Mouse (Mus musculus): ENCODE data around the gene Ly6g6c. TPM values are rescaled to one million over a fixed set of nuclear protein-coding genes. Genes with fewer than 3 reads are reported as not detected.

Gene Ly6g6c
- polyA plus RNA-seq, 1 experiment = 0.85 TPM

Other genes starting within 250 kb of the Ly6g6c start
- 55.2 and 59.8 TPM in 2 replicates for gene Stk19, start 228.4 kb upstream of the Ly6g6c start, polyA plus RNA-seq (2012; rRNA removed; ENCODE audit: low replicate concordance)
- gene Dxo, start 228.4 kb upstream of the Ly6g6c start, polyA plus RNA-seq (2012; rRNA removed; ENCODE audit: low replicate concordance) = 63.9 and 83.5 TPM in 2 replicates
- 66.9 and 74.8 TPM in 2 replicates for gene Skiv2l, start 215.2 kb upstream of the Ly6g6c start, polyA plus RNA-seq (2012; rRNA removed; ENCODE audit: low replicate concordance)
- gene Nelfe, start 215.0 kb upstream of the Ly6g6c start, polyA plus RNA-seq (2012; rRNA removed; ENCODE audit: low replicate concordance) = 14.9 and 36.1 TPM in 2 replicates
- 16.5 and 49.9 TPM in 2 replicates for gene Cfb, start 202.9 kb upstream of the Ly6g6c start, polyA plus RNA-seq (2012; rRNA removed; ENCODE audit: low replicate concordance)
- 6.2 and 6.7 TPM in 2 replicates for gene Zbtb12, start 185.9 kb upstream of the Ly6g6c start, polyA plus RNA-seq (2012; rRNA removed; ENCODE audit: low replicate concordance)
- not detected in 2 replicates for gene Gm20547, start 183.3 kb upstream of the Ly6g6c start, polyA plus RNA-seq (2012; rRNA removed; ENCODE audit: low replicate concordance)
- 5.1 and 6.8 TPM in 2 replicates for gene C2, start 167.1 kb upstream of the Ly6g6c start, polyA plus RNA-seq (2012; rRNA removed; ENCODE audit: low replicate concordance)
- gene Ehmt2, start 166.9 kb upstream of the Ly6g6c start, polyA plus RNA-seq (2012; rRNA removed; ENCODE audit: low replicate concordance) = 206 and 215 TPM in 2 replicates
- gene Slc44a4, start 150.9 kb upstream of the Ly6g6c start, polyA plus RNA-seq (2012; rRNA removed; ENCODE audit: low replicate concordance) = 74.7 and 81.1 TPM in 2 replicates
- 40.9 and 52.9 TPM in 2 replicates for gene Neu1, start 134.1 kb upstream of the Ly6g6c start, polyA plus RNA-seq (2012; rRNA removed; ENCODE audit: low replicate concordance)
- 5.4 and 9.5 TPM in 2 replicates for gene Hspa1b, start 106.2 kb upstream of the Ly6g6c start, polyA plus RNA-seq (2012; rRNA removed; ENCODE audit: low replicate concordance)
- not detected in 2 replicates for gene Gm20481, start 95.5 kb upstream of the Ly6g6c start, polyA plus RNA-seq (2012; rRNA removed; ENCODE audit: low replicate concordance)
- 4.9 and 6.7 TPM in 2 replicates for gene Hspa1a, start 93.2 kb upstream of the Ly6g6c start, polyA plus RNA-seq (2012; rRNA removed; ENCODE audit: low replicate concordance)
- 0.15 and 0.22 TPM in 2 replicates for gene Hspa1l, start 92.7 kb upstream of the Ly6g6c start, polyA plus RNA-seq (2012; rRNA removed; ENCODE audit: low replicate concordance)
- gene Lsm2, start 83.5 kb upstream of the Ly6g6c start, polyA plus RNA-seq (2012; rRNA removed; ENCODE audit: low replicate concordance) = 88.2 and 110 TPM in 2 replicates
- gene Vars, start 64.4 kb upstream of the Ly6g6c start, polyA plus RNA-seq (2012; rRNA removed; ENCODE audit: low replicate concordance) = 142 and 150 TPM in 2 replicates
- 1.6 and 2.0 TPM in 2 replicates for gene Vwa7, start 48.8 kb upstream of the Ly6g6c start, polyA plus RNA-seq (2012; rRNA removed; ENCODE audit: low replicate concordance)
- gene Sapcd1, start 37.4 kb upstream of the Ly6g6c start, polyA plus RNA-seq (2012; rRNA removed; ENCODE audit: low replicate concordance) = 0.41 and 0.69 TPM in 2 replicates
- 2.0 and 5.6 TPM in 2 replicates for gene Msh5, start 18.6 kb upstream of the Ly6g6c start, polyA plus RNA-seq (2012; rRNA removed; ENCODE audit: low replicate concordance)
- gene Clic1, start 15.4 kb upstream of the Ly6g6c start, polyA plus RNA-seq (2012; rRNA removed; ENCODE audit: low replicate concordance) = 133 and 202 TPM in 2 replicates
- 13.4 and 17.5 TPM in 2 replicates for gene Ddah2, start 6.4 kb upstream of the Ly6g6c start, polyA plus RNA-seq (2012; rRNA removed; ENCODE audit: low replicate concordance)
- gene Mpig6b, start 796 bp downstream of the Ly6g6c start, polyA plus RNA-seq (2012; rRNA removed; ENCODE audit: low replicate concordance) = 0.18 and 0.55 TPM in 2 replicates
- gene Ly6g6e, start 11.5 kb downstream of the Ly6g6c start, polyA plus RNA-seq (2012; rRNA removed; ENCODE audit: low replicate concordance) = 0.15 and 29.8 TPM in 2 replicates
- 5.8 and 13.6 TPM in 2 replicates for gene Ly6g6d, start 12.7 kb downstream of the Ly6g6c start, polyA plus RNA-seq (2012; rRNA removed; ENCODE audit: low replicate concordance)
- gene Ly6g6f, start 20.2 kb downstream of the Ly6g6c start, polyA plus RNA-seq (2012; rRNA removed; ENCODE audit: low replicate concordance) = 3.3 and 4.6 TPM in 2 replicates
- 135 and 240 TPM in 2 replicates for gene Abhd16a, start 23.9 kb downstream of the Ly6g6c start, polyA plus RNA-seq (2012; rRNA removed; ENCODE audit: low replicate concordance)
- gene Ly6g5c, start 42.9 kb downstream of the Ly6g6c start, polyA plus RNA-seq (2012; rRNA removed; ENCODE audit: low replicate concordance) = not detected in 2 replicates
- 1.7 TPM in 2 replicates for gene Ly6g5b, start 50.0 kb downstream of the Ly6g6c start, polyA plus RNA-seq (2012; rRNA removed; ENCODE audit: low replicate concordance)
- 15.1 and 26.1 TPM in 2 replicates for gene Gpank1, start 56.1 kb downstream of the Ly6g6c start, polyA plus RNA-seq (2012; rRNA removed; ENCODE audit: low replicate concordance)
- gene Csnk2b, start 56.7 kb downstream of the Ly6g6c start, polyA plus RNA-seq (2012; rRNA removed; ENCODE audit: low replicate concordance) = 334 and 557 TPM in 2 replicates
- gene D17H6S53E, start 61.0 kb downstream of the Ly6g6c start, polyA plus RNA-seq (2012; rRNA removed; ENCODE audit: low replicate concordance) = 21.5 and 30.6 TPM in 2 replicates
- gene Apom, start 66.7 kb downstream of the Ly6g6c start, polyA plus RNA-seq (2012; rRNA removed; ENCODE audit: low replicate concordance) = 0.25 TPM in 2 replicates
- 179 and 180 TPM in 2 replicates for gene Bag6, start 69.8 kb downstream of the Ly6g6c start, polyA plus RNA-seq (2012; rRNA removed; ENCODE audit: low replicate concordance)
- gene Prrc2a, start 99.5 kb downstream of the Ly6g6c start, polyA plus RNA-seq (2012; rRNA removed; ENCODE audit: low replicate concordance) = 388 and 529 TPM in 2 replicates
- gene Aif1, start 110.7 kb downstream of the Ly6g6c start, polyA plus RNA-seq (2012; rRNA removed; ENCODE audit: low replicate concordance) = 0.76 TPM in 1 of 2 replicates, not detected in the other
- gene Lst1, start 123.1 kb downstream of the Ly6g6c start, polyA plus RNA-seq (2012; rRNA removed; ENCODE audit: low replicate concordance) = 6.5 and 24.6 TPM in 2 replicates
- gene Ltb, start 129.1 kb downstream of the Ly6g6c start, polyA plus RNA-seq (2012; rRNA removed; ENCODE audit: low replicate concordance) = 6.3 and 41.5 TPM in 2 replicates
- 1.5 and 1.8 TPM in 2 replicates for gene Tnf, start 136.6 kb downstream of the Ly6g6c start, polyA plus RNA-seq (2012; rRNA removed; ENCODE audit: low replicate concordance)
- gene Lta, start 140.0 kb downstream of the Ly6g6c start, polyA plus RNA-seq (2012; rRNA removed; ENCODE audit: low replicate concordance) = 0.70 and 1.1 TPM in 2 replicates
- not detected in 2 replicates for gene Gm16181, start 155.4 kb downstream of the Ly6g6c start, polyA plus RNA-seq (2012; rRNA removed; ENCODE audit: low replicate concordance)
- 2.2 and 3.7 TPM in 2 replicates for gene Atp6v1g2, start 168.3 kb downstream of the Ly6g6c start, polyA plus RNA-seq (2012; rRNA removed; ENCODE audit: low replicate concordance)
- gene Nfkbil1, start 170.4 kb downstream of the Ly6g6c start, polyA plus RNA-seq (2012; rRNA removed; ENCODE audit: low replicate concordance) = 27.0 and 39.7 TPM in 2 replicates
- gene Ddx39b, start 176.4 kb downstream of the Ly6g6c start, polyA plus RNA-seq (2012; rRNA removed; ENCODE audit: low replicate concordance) = 147 and 156 TPM in 2 replicates
- 447 and 1,433 TPM in 2 replicates for gene H2-D1, start 197.3 kb downstream of the Ly6g6c start, polyA plus RNA-seq (2012; rRNA removed; ENCODE audit: low replicate concordance)